Mouse (Mus musculus): ENCODE results near the gene Olfm2.

DNA sequence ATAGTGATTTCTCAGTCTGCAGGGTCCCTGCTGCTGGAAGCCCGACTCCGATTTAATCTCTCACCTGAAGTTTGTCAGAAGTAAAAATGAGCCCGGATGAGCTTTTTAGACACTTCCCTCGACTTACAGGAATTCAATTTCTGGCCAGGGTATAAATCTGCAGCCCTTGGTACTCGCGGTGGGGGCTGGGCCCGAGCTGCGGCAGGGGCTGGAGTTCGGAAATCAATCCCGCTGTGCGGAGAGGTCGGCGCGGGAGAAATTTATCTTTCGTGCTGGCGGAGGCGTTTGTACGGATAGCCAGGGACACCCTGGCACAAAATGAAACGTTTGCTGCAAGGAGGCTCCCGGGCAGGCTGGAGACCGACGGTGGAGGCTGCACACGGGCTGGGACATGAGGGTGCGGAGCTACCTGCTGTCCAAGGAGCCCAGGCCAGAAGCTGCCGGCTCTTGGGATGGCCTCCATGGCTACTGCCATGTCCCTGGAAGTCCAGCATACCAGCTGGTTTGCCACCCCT is 51.4 kb downstream of the Olfm2 start:
- TF ChIP-seq CTCF (IDR thresholded peaks at IDR 0.05; ENCODE audit: borderline replicate concordance, insufficient read depth, low read length) (no peak), POLR2A (IDR thresholded peaks at IDR 0.05; ENCODE audit: low read depth, low read length) (no peak)

All from embryonic fibroblast, embryonic 13.5 days (primary cell).